Mouse (Mus musculus) G1E (cell line): ENCODE results near the gene Gm6309.
"Not testable (repeated sequence)": the region's sequence is repeated elsewhere in the genome, so short reads cannot be mapped to it uniquely, and the experiment has no call there.

Source experiments
- CTCF ChIP-seq: IDR thresholded peaks from 2 replicates; pipeline ENCODE4 v1.5.1; 2012; ENCODE audit warnings: low read depth, low read length, inconsistent platforms, mixed read lengths
- GATA1 ChIP-seq: IDR thresholded peaks from 2 replicates; pipeline ENCODE4 v1.6.1; 2012; ENCODE audit warnings: borderline replicate concordance, low read length, inconsistent platforms, mixed read lengths

- TF ChIP-seq CTCF, GATA1: not testable (repeated sequence)
Observed at GRCm38 (mm10) chr5:146185204-146185603, 14.7 kb upstream of the Gm6309 start, which contains the start of gene 1700001J03Rik.
